Mouse (Mus musculus): Measurements from ENCODE around the gene Ubald1.

- no peak for TF ChIP-seq FLI1 (IDR thresholded peaks at IDR 0.05; ENCODE audit: low read length)
- no peak for TF ChIP-seq GATA1 (IDR thresholded peaks at IDR 0.05; ENCODE audit: borderline replicate concordance, low read length)
Measured at GRCm38 (mm10) chr16:4928474-4928873, 48.4 kb upstream of the Ubald1 start.
